Mouse (Mus musculus): Measurements from ENCODE around the gene Fbxo24. TPM values are rescaled to one million over a fixed set of nuclear protein-coding genes. Genes with fewer than 3 reads are reported as not detected.
"Not testable (repeated sequence)": the region's sequence is repeated elsewhere in the genome, so short reads cannot be mapped to it uniquely, and the experiment has no call there.

Fbxo24 gene
- polyA plus RNA-seq, 1 experiment from 2014 or later: 0.25 TPM

DNA sequence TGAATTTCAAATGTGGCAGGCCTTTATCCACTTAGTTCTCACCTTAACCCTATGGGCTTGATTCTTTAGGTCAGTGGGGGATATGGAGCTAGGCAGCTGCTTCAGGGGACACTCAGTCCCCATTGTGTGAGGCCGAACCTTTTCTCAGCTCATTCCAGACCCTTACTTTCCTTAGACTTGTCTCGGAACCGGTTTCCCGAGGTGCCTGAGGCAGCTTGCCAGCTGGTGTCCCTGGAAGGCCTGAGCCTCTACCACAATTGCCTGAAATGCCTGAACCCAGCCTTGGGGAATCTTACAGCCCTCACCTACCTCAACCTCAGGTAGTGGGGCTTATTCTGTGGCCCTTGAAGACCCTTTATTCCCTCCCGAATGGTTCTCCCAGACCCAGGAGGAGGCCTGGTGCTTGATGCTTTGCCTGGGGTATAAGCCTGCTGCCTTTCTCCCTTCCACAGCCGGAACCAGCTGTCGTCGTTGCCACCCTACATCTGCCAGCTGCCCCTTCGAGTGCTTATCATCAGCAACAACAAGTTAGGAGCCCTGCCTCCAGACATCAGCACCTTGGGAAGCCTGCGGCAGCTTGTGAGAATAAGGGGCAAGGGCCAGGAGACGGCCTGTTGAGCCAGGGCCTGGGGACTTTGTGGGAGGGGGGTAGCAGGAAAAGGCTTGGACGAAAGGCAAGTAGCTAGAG lies 4.7 kb upstream of the Fbxo24 start:
- Histone ChIP-seq H3K27me3 (no peaks in the 10 kb centered on the region), H3K4me2 (replicated peaks) (no peak overlapping the region), H3K4me3 (no peak overlapping the region), H3K27ac (no peak overlapping the region), H3K4me1 (peaks cover 38% of the 10 kb centered on the region), H3K9ac (0 out of 2 replicates have a peak overlapping the region, but pooled peaks have one; percentile 18), H3K36me3 (peaks cover 46% of the 10 kb centered on the region), H3K9me3 (replicated peaks) (no peaks in the 10 kb centered on the region)
- 79% methylated on average over 12 of the region's 12 CpGs for WGBS
- no peak for ATAC-seq (ENCODE audit: low FRiP score)

DNA sequence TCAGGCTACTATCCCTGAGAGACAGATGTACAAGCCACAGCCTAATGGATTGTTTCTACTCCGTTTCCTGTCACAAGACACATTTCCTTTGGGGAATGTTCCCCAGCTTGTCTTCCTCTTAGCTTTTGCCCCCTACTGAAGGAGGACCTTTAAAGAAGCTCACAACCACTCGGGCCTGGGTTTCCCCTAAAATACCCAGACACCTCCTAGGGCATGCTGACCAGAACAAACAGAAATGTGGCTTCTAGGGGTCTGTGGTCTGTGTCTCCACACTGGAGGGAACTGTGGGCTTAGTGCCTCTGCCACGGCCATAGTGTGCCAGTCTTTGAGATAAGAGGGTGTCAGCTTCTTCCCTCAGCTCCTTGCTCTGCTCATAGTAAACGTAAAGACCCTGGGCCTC lies 2.8 kb upstream of the Fbxo24 start:
- H3K36me3 ChIP-seq: peaks cover 26% of the 10 kb centered on the region
- H3K27ac ChIP-seq: peak overlapping the region; percentile 46
- peak overlapping the region; percentile 86 for H3K4me2 ChIP-seq (replicated peaks)
- peak overlapping the region; percentile 75; the same call in 1 of the 2 replicates for H3K9ac ChIP-seq
- no peak overlapping the region for H3K4me3 ChIP-seq
- H3K4me1 ChIP-seq: peaks cover 43% of the 10 kb centered on the region
- no peak for ATAC-seq (ENCODE audit: low FRiP score)
- no peaks in the 10 kb centered on the region for H3K9me3 ChIP-seq (replicated peaks)
- 76% methylated on average over 4 of the region's 4 CpGs for WGBS
- no peaks in the 10 kb centered on the region for H3K27me3 ChIP-seq

DNA sequence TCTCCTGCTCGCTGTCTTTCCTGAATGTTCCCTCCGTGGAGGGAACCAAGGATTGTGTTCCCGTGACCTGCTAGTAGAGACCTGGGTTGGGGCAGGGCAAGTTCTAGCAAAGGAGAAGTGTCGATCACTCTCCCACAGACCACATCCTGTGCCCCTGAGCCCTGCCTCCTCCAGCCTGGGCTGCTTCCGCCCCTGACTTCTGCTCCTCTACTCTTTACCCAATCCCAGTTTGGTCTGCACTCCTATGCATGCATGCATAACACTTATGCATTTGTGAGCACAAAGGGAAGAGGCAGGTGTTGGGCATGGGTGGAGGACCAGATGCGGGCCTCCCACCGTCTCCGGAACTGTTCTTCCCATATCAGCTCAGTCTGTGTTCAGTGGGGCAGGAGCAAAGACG lies 2.4 kb upstream of the Fbxo24 start:
- WGBS: 61% methylated on average over 9 of the region's 9 CpGs
- ATAC-seq (ENCODE audit: low FRiP score): no peak
- no peaks in the 10 kb centered on the region for H3K27me3 ChIP-seq
- peak overlapping the region; percentile 75 for H3K9ac ChIP-seq
- peak overlapping the region; percentile 46 for H3K27ac ChIP-seq
- peak overlapping the region; percentile 86 for H3K4me2 ChIP-seq (replicated peaks)
- peaks cover 43% of the 10 kb centered on the region for H3K4me1 ChIP-seq
- H3K36me3 ChIP-seq: peaks cover 22% of the 10 kb centered on the region
- no peaks in the 10 kb centered on the region for H3K9me3 ChIP-seq (replicated peaks)
- H3K4me3 ChIP-seq: no peak overlapping the region; the same call in 1 of the 2 replicates

DNA sequence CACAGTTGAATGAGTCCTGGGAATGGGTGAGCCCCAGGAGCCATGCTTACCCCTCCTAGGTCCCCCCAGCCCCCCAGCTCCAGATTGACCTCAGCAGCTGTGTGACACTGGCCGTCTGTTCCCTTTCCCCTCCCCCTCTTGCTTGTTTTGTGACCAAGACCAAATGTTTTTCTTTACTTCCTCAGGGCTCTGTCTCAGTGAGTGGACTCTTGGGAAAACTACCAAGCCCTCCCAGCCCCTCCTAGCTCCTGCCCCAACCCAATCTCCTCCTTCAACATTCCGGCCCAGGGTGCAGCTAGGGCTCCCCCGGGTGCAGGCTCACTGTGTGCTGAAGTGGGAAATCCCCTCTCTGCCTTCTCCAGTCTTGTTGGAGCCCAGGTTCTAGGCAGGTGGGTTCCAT lies 1.8 kb upstream of the Fbxo24 start:
- peak overlapping the region; percentile 46 for H3K27ac ChIP-seq
- 43% methylated on average over 3 of the region's 3 CpGs for WGBS
- no peaks in the 10 kb centered on the region for H3K27me3 ChIP-seq
- peaks cover 43% of the 10 kb centered on the region for H3K4me1 ChIP-seq
- peak overlapping the region; percentile 67 for H3K4me3 ChIP-seq
- no peaks in the 10 kb centered on the region for H3K9me3 ChIP-seq (replicated peaks)
- H3K36me3 ChIP-seq: peaks cover 16% of the 10 kb centered on the region
- ATAC-seq (ENCODE audit: low FRiP score): no peak
- H3K4me2 ChIP-seq (replicated peaks): peak overlapping the region; percentile 86
- H3K9ac ChIP-seq: peak overlapping the region; percentile 75

DNA sequence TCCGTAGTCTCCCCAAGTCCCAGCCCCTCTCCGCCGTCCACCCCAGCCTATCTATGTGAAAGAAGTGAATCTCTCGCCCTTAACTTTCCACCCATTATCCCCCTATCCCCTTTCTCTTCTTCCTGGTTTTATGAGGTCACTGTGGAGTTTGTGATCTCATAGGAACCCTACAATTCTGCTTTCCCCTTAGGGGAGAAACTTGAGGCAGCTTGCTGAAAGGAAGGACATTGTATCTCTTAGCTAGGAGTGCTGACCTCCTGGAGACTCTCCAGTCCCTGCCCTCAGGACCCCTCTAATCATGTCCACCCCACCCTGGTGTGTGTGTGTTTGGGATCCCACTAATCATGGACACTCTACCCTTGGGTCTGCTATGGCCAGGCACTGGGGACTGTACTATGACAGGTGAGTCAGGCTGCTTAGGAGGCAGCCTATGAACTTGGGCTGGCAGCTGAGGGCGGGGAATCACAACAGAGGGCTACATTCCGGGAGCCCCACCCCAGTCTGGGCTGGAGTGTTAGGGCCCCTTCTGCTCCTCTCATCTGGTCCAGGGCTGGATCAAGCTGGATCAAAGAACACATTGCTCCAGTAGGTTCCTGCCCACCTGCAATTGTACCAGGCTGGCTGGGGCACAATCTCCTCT lies 1.2 kb upstream of the Fbxo24 start:
- H3K9me3 ChIP-seq (replicated peaks): no peaks in the 10 kb centered on the region
- H3K4me1 ChIP-seq: peaks cover 43% of the 10 kb centered on the region
- H3K4me3 ChIP-seq: peak overlapping the region; percentile 67
- ATAC-seq (ENCODE audit: low FRiP score): no peak
- H3K4me2 ChIP-seq (replicated peaks): peak overlapping the region; percentile 86
- H3K27ac ChIP-seq: peak overlapping the region; percentile 46
- H3K36me3 ChIP-seq: peaks cover 11% of the 10 kb centered on the region
- WGBS: 26% methylated on average over 6 of the region's 6 CpGs
- peak overlapping the region; percentile 75 for H3K9ac ChIP-seq
- no peaks in the 10 kb centered on the region for H3K27me3 ChIP-seq

DNA sequence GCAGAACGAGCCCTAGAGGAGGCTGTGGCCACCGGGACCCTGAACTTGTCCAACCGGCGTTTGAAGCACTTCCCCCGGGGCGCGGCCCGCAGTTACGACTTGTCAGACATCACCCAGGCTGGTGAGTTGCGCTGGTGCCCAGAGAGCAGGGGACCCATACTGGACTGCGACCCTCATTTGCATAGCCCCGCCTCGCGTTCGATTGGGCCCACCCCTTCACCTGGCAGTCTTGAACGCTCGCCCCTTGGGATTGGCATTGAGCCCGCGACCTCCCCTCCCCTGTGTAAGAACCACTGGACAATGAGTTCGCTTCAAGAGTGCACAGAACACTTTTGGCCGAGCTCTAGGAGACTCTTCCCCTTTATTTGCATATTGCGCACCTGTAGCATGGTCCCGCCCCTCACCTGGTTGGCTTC lies 512 bp upstream of the Fbxo24 start:
- Histone ChIP-seq H3K4me2 (replicated peaks) (peak overlapping the region; percentile 86), H3K4me3 (peak overlapping the region; percentile 67), H3K9ac (peak overlapping the region; percentile 75), H3K4me1 (peaks cover 43% of the 10 kb centered on the region), H3K36me3 (peaks cover 10% of the 10 kb centered on the region; the same call in 1 of the 2 replicates), H3K27ac (peak overlapping the region; percentile 85), H3K9me3 (replicated peaks) (no peaks in the 10 kb centered on the region), H3K27me3 (no peaks in the 10 kb centered on the region)
- peak; percentile 44 for ATAC-seq (ENCODE audit: low FRiP score)
- under 1% methylated on average over 23 of the region's 23 CpGs for WGBS

DNA sequence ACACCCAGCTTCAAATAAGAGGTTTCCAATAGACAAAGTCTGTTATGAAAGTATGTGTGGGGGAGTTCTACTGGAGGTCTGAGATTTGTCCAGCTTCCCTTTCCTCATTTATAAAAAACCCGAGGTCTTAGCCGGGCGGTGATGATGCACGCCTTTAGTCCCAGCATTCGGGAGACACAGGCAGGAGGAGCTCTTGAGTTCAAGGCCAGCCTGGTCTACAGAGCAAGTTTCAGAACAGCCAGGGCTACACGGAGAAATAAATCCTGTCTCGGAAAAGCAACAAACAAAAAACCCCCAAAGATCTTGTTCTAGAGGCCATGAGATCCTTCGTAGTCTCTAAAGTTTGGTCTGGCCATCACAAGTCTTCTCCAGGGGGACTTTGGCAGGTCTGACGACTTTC lies 811 bp downstream of the Fbxo24 start:
- peak overlapping the region; percentile 62 for H3K4me2 ChIP-seq (replicated peaks)
- 7% methylated on average over 9 of the region's 9 CpGs for WGBS
- H3K4me3 ChIP-seq: peak overlapping the region; percentile 67
- H3K9ac ChIP-seq: peak overlapping the region; percentile 65
- no peak for ATAC-seq (ENCODE audit: low FRiP score)
- no peaks in the 10 kb centered on the region for H3K36me3 ChIP-seq
- H3K9me3 ChIP-seq (replicated peaks): no peaks in the 10 kb centered on the region
- H3K27me3 ChIP-seq: no peaks in the 10 kb centered on the region
- peak overlapping the region; percentile 87 for H3K27ac ChIP-seq
- peaks cover 38% of the 10 kb centered on the region for H3K4me1 ChIP-seq

DNA sequence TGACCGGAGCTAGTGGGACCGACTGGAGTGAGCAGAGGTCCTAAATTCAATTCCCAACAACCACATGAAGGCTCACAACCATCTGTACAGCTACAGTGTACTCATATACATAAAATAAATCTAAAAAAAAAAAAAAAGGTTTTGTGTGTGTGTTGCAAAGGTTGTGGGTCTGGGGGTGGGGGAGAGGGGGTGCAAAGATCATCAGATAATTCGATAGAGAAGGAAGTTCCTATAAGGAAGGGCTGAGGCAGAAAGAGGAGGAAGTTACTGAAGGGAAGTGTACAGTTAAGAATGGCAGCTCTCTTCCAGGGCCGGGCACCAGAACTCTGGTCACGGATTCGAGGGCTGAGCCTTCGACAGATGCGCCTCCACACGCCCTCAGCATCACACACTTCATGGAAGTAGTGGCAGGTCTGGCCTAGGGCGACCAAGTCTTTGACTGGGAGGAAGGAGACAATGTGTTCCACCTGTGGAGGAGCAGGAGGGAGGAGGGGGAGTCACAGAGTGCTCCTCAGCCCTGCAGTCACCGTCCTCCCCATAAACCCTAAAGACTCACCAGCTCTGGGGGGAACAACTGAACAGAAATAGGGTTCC lies 4.8 kb downstream of the Fbxo24 start:
- ATAC-seq (ENCODE audit: low FRiP score): no peak
- no peak overlapping the region for H3K4me2 ChIP-seq (replicated peaks)
- H3K27ac ChIP-seq: no peak overlapping the region
- H3K36me3 ChIP-seq: no peaks in the 10 kb centered on the region
- H3K4me1 ChIP-seq: peaks cover 4% of the 10 kb centered on the region
- 82% methylated on average over 11 of the region's 11 CpGs for WGBS
- no peak overlapping the region for H3K4me3 ChIP-seq
- H3K27me3 ChIP-seq: no peaks in the 10 kb centered on the region
- H3K9me3 ChIP-seq (replicated peaks): no peaks in the 10 kb centered on the region
- no peak overlapping the region for H3K9ac ChIP-seq

DNA sequence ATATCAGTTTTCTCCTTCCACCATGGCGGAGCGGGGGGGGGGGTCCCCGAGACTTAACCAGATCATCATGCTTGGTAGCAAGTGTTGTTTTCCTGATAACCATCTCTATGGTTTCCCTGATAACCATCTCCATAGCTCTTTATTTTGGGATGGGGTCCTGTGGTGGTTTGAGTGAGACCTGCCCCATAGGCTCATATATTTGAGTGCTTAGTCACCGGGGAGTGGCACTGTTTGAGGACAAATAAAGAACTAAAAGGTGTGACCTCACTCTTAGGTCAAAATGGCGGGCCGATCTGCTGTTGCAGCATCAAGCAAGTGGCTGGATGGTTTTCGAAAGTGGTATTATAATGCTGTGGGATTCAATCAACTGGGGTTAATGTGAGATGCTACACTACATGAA lies 13.5 kb downstream of the Fbxo24 start:
- no peaks in the 10 kb centered on the region for H3K36me3 ChIP-seq
- no peak for ATAC-seq (ENCODE audit: low FRiP score)
- H3K27ac ChIP-seq: no peak overlapping the region
- no peak overlapping the region for H3K4me2 ChIP-seq (replicated peaks)
- peaks cover 27% of the 10 kb centered on the region for H3K4me1 ChIP-seq
- 95% methylated on average over 7 of the region's 7 CpGs for WGBS
- H3K9ac ChIP-seq: no peak overlapping the region
- no peaks in the 10 kb centered on the region for H3K9me3 ChIP-seq (replicated peaks)
- no peak overlapping the region for H3K4me3 ChIP-seq
- no peaks in the 10 kb centered on the region for H3K27me3 ChIP-seq

DNA sequence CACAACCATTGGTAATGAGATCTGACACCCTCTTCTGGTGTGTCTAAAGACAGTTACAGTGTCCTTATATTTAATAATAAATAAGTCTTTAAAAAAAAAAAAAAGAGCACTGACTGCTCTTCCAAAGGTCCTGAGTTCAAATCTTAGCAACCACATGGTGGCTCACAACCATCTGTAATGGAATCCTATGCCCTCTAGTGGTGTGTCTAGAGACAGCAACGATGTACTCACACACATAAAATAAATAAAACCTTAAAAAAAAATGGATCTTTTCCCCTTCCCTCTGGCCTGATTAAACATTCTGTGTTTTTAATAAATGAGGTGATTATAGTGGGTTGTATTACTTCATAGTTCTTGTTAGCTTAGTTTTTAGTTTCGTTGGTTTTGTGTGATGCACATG lies 13.9 kb downstream of the Fbxo24 start:
- H3K4me2 ChIP-seq (replicated peaks); H3K4me3 ChIP-seq; H3K36me3 ChIP-seq; H3K9ac ChIP-seq; ATAC-seq (ENCODE audit: low FRiP score); H3K27ac ChIP-seq; H3K9me3 ChIP-seq (replicated peaks); H3K27me3 ChIP-seq: not testable (repeated sequence)
- WGBS: 88% methylated on average over 2 of the region's 2 CpGs
- peaks cover 28% of the 10 kb centered on the region for H3K4me1 ChIP-seq

DNA sequence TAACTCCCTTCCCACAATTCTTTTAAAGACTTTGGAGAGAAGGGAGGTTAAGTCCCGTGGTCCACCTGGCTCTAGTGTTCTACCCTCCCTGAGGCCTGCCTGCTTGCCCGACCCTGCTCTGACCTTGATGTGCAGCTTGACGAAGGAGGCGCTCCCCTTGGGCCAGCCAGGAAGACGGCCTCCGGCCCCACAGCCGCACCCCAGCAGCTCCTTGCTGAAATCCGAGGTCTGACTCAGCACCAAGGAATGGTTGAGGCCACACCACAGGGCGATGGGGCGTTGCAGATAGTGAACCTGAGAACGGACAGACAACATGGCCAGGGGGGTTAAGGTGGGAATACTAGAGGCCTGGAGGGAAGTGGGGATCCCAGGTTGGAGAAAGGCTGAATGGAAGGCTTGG lies 15.3 kb downstream of the Fbxo24 start, which contains the start of gene Pcolce:
TSS of gene Pcolce (minus strand) at position 235 of the 400 bp plus-strand sequence.
- H3K4me2 ChIP-seq (replicated peaks): no peak within 1 kb of the TSS
- H3K4me3 ChIP-seq: no peak within 1 kb of the TSS
- WGBS: 58% methylated on average over 11 of the region's 11 CpGs
- no peak within 1 kb of the TSS; the same call in 1 of the 2 replicates for H3K9ac ChIP-seq
- H3K27me3 ChIP-seq: peaks cover 6% of the 10 kb centered on the region
- no peak for ATAC-seq (ENCODE audit: low FRiP score)
- no peaks in the 10 kb centered on the region for H3K36me3 ChIP-seq
- no peaks in the 10 kb centered on the region for H3K9me3 ChIP-seq (replicated peaks)
- H3K4me1 ChIP-seq: peaks cover 33% of the 10 kb centered on the region
- no peak within 1 kb of the TSS for H3K27ac ChIP-seq

DNA sequence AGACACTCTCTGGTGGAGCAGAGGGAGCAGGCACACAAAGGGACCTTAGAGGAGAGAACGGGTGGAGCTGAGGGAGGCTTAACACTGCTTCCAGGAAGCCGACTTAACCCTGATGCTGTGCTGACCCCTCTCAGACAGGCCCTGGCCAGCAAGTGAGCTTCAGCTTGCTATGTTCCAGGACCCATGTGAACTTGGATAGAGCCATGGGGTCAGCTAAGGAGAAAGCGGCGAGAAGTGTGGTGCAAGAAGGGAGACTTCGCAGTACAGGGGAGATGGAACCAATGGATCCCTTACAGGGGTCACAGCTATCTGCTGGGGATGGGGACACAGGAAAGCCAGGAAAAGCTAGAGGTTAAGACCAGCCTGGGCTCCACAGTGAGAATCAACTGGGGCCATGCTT lies 15.7 kb downstream of the Fbxo24 start:
- no peak overlapping the region for H3K27ac ChIP-seq
- H3K9me3 ChIP-seq (replicated peaks): no peaks in the 10 kb centered on the region
- no peak for ATAC-seq (ENCODE audit: low FRiP score)
- no peaks in the 10 kb centered on the region for H3K36me3 ChIP-seq
- H3K9ac ChIP-seq: no peak overlapping the region; the same call in 1 of the 2 replicates
- 60% methylated on average over 5 of the region's 5 CpGs for WGBS
- no peak overlapping the region for H3K4me2 ChIP-seq (replicated peaks)
- H3K27me3 ChIP-seq: peaks cover 10% of the 10 kb centered on the region
- peaks cover 38% of the 10 kb centered on the region for H3K4me1 ChIP-seq
- no peak overlapping the region for H3K4me3 ChIP-seq
